Mouse (Mus musculus) bone marrow macrophage, adult 2 months (primary cell): ENCODE measurements around the gene Ybx1. TPM values are rescaled to one million over a fixed set of nuclear protein-coding genes. Genes with fewer than 3 reads are reported as not detected.

Source experiments
- H3K27ac ChIP-seq: 2 replicates; pipeline ENCODE4 v1.5.1; 2012; ENCODE audit warnings: low read depth, low read length; ENCODE audit not compliant: insufficient read depth
- H3K4me1 ChIP-seq: 2 replicates; pipeline ENCODE4 v1.6.1; 2012; ENCODE audit warnings: low read length; ENCODE audit not compliant: control insufficient read depth, insufficient read depth
- H3K4me3 ChIP-seq: 2 replicates; pipeline ENCODE4 v1.5.1; 2012; ENCODE audit warnings: mild to moderate bottlenecking, low read length, moderate library complexity; ENCODE audit not compliant: insufficient read depth
- CTCF ChIP-seq: IDR thresholded peaks from 2 replicates; pipeline ENCODE4 v1.5.1; 2012; ENCODE audit warnings: low read depth, mild to moderate bottlenecking, low read length, moderate library complexity
- POLR2A ChIP-seq: IDR thresholded peaks from 2 replicates; pipeline ENCODE4 v1.6.1; 2012; ENCODE audit warnings: mild to moderate bottlenecking, low read depth, low read length, borderline replicate concordance
- polyA plus RNA-seq: library from polyadenylated mRNA; stranded (reverse); fragments of >200 nt; gene quantifications from 2 replicates; pipeline ENCODE4 v1.2.4, GENCODE M21; 2012; ENCODE audit not compliant: missing spikeins, insufficient read depth, insufficient read length

The Ybx1 gene
- polyA plus RNA-seq, 1 experiment, result 787 TPM

DNA sequence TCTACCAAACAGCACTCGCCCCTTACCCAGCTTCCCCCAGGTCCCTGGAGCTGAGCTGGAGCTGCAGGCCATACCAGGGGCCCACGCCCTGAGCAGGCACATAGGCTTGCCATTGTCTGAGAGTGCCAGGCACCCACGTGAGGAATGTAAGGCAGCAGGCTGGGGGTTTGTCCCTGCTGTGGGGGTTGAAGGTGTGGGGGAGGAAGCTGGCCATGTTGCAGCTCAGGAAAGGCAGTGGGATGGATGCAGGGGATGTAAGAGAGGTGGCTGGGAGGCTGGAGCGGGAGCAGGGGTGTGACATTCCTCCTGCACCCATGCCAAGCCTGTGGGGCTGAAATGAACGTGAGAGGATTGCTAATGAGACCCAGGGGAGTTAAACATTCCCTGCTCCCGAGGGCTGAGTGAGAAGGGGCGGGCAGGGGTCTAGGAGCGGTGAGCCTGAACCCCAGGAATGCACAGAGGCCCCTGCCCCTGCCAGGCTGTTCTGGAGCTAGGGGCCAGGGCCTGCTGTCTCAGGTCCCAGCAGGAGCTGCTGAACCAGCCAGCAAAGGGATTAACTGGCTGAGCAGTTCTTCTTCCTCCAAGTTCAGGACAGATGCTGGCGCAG, 40.3 kb downstream of the Ybx1 start:
- H3K27ac ChIP-seq, result no peak overlapping the region
- H3K4me3 ChIP-seq, result no peak overlapping the region
- H3K4me1 ChIP-seq, result 0 out of 2 replicates have a peak, but pooled peaks cover under 1% of the 10 kb centered on the region
- TF ChIP-seq CTCF (no peak), POLR2A (no peak)

DNA sequence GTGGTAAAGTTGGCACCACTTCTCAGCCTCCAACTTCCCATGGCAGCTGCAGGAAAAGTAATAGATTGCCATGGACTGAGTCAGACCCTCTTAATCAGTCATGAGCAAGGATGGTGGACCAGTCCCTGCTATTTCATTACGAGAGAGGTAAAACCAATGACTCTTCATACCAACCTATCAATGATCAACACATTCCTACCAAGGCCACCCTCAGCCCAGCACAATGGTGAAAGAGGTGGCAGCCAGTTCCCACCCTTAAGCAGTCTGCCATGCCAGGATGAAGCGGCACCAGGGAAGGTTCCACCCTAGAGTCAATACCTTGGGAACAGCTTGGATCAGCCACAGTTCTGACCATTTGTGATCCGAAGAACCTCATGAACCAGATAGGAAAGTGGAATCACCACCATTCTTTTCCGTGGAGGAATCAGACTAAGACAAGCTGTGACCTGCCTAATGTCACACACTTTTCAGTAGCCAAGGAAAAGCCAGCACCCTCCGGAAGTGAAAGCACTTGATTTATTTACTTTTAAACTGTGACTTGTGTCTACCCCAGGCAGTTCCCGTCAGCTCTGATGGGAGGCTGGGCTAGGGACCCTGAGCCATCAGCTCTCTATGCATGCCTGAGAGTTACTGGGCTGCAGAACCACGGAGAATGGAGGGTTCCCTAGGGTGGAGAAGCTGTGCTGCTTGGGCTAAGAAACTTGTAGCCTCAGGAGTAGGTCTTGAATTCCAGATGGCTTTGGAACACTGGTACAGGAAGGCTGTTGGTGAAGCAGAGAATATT, 42.2 kb downstream of the Ybx1 start:
- no peaks in the 10 kb centered on the region for H3K4me1 ChIP-seq
- no peak overlapping the region for H3K27ac ChIP-seq
- no peak overlapping the region for H3K4me3 ChIP-seq
- TF ChIP-seq POLR2A (no peak), CTCF (no peak)

DNA sequence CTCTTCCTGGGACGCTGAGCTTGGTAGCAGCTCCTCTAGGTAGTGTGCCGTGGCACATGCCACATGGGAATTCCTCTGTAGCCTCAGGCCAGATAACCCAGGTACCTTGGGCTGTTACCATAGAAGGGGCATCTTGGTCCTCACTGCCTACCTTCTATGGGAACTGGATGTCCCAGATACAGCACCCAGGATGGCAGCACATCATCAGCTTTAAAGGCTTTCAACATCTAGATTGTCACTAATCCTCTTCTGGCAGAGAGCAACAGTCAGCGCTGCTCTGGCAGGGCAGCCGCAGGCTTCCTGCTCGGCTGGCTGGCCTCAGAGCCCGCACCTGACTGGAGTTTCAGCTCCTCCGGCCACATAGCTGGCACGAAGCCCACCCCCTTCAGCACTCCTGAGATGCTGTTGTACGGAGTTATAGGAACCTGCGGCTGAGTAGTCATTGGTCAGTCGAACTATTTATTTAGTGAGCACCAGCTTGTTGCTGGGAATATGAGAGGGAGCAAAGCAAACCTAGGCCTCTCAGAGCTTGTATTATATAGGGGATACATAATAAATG, 45.9 kb downstream of the Ybx1 start:
- H3K27ac ChIP-seq, result no peak overlapping the region
- no peak for TF ChIP-seq CTCF
- no peak for TF ChIP-seq POLR2A

DNA sequence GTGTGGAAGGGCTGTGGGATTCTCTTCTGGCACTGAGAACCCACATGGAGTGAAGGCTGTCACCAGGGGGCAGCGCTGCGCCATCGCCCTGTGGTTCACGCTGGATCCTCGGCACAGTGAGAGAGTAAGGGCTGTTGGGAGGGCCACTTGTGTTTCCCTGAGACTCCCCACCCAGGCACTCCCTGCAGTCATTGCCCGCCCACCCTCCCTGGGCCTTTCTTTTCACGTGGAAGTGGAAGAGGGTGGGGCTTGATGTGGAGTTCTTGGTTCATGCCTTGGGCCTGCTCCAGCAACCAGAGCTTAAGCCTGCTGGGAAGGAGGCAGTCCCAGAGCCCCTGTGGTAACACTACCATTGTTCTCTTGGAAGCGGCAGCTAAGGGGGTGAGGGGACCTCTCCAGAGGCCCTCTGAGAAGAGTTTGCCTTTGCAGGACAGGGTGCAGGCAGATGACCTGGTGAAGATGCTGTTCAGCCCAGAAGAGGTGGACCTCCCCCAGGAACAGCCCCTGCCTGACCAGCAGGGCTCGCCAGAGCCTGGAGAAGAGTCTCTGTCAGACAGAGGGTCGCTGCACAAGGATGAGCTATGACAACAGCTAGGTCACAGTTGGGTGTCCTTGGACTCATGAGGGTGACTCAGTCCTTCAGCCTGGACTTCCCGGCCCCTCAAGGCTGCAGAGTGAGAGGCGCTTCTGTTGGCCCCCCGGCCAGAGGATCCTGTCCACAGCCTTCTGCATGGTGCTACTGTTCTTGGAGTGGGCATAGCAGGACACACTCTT, 46.8 kb downstream of the Ybx1 start:
- TF ChIP-seq CTCF (peak; percentile 48), POLR2A (no peak)
- H3K27ac ChIP-seq, result no peak overlapping the region
- H3K4me3 ChIP-seq, result no peak overlapping the region
- H3K4me1 ChIP-seq, result no peaks in the 10 kb centered on the region

More for the DNA sequence above, 45.9 kb downstream of the Ybx1 start:
- H3K4me1 ChIP-seq, result no peaks in the 10 kb centered on the region
- no peak overlapping the region for H3K4me3 ChIP-seq

DNA sequence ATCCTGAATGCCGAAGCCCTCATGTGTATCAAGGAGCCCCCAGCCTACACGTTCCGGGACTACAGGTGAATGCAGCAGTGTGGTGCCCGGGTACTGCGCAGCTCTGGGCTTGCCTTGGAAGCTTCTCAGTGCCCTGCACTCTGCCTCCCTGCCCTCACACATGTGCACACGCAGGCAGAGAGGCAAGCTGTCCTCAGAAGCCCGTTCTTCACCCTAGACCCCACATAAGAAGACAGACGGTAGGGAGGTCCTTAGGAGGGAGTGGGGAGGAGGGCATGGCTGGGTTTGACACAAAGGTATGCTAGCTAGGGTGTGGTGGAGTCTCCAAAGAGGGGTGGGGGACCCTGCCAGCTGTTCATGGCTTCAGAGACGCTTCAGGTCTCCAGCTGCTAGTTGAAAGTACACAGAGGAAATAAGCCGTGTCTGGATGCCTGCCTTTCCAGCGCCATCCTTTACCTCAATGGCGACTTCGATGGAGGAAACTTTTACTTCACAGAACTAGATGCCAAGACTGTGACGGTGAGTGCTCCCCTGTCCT, 47.6 kb downstream of the Ybx1 start:
- TF ChIP-seq CTCF (no peak), POLR2A (no peak)
- no peak overlapping the region for H3K27ac ChIP-seq
- no peak overlapping the region for H3K4me3 ChIP-seq
- no peaks in the 10 kb centered on the region for H3K4me1 ChIP-seq

DNA sequence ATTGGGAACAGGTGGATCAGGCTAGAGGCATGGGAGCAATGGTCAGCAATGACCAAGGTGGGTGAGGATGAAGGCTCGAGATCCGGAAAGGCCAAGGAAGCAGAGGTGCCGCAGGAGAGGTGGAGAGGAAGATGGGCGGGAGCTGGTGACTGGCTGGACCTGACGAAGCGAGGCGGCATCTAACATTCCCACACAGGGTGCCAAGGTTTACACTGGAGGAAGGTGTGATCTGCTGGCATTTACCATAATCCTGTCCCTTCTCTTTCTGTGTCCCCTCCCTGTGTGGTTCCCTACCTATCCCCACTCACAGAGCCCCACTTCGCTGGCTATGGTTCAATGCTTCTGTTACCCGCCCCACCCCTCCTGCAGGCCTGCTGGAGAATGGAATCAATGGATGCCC, 48.4 kb downstream of the Ybx1 start:
- no peak for TF ChIP-seq POLR2A
- no peak for TF ChIP-seq CTCF
- Histone ChIP-seq H3K27ac (no peak overlapping the region), H3K4me3 (no peak overlapping the region), H3K4me1 (no peaks in the 10 kb centered on the region)

DNA sequence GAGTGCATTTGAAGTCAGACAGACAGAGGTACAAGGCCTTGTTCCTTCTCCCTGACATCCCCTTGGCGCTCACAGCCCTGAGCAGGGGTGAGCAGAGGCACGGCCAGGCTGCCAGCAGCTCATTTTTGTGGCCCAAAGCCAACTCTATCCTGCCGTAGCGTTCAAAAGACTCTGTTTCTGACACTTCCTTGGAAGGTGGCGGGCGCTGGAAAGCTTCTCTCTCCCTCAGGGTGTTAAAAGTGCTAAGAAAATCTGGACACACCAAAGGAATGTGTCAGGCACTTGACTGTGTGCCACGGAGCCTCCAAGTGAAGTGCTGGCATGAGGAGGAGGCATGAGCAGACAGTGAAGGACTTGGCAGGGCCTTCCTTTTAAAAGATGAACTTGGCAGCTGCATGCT, 48.8 kb downstream of the Ybx1 start:
- TF ChIP-seq POLR2A (no peak), CTCF (no peak)
- Histone ChIP-seq H3K4me3 (no peak overlapping the region), H3K4me1 (no peaks in the 10 kb centered on the region), H3K27ac (no peak overlapping the region)

DNA sequence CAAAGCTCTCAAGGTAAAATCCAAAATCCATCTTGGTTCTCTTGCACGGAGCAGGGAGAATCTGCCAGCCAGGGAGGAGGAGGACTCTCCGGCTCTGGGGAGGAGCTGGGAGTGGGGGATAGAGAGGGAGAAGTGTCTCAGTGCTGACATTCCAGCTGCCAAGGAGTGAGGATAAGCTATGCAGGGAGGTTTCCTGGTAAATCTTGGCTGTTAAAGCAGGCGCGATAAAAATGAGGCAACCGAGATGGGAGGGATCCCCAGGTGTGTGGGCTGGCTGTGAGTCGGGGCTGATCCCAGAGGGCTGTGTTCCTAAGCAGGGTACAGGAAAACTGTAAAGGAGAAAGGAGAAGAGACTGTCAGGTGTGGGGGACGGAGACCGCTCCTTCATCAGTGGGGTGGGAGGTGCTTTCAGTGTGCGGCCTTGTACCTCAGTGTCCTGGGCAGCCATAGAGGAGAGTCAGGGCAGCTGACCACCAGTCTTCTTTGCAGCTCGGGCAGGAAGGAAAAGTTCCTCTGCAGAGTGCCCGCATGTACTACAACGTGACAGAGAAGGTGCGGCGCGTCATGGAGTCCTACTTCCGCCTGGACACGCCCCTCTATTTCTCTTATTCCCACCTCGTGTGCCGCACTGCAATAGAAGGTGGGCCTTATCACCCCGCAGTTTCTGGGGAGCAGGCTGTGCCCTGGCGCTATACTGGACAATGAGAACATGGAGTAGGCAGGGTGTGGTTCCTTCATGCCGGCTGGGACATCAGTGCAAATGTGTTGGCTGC, 49.8 kb downstream of the Ybx1 start:
- Histone ChIP-seq H3K27ac (no peak overlapping the region), H3K4me1 (no peaks in the 10 kb centered on the region), H3K4me3 (no peak overlapping the region)
- TF ChIP-seq CTCF (no peak), POLR2A (no peak)

DNA sequence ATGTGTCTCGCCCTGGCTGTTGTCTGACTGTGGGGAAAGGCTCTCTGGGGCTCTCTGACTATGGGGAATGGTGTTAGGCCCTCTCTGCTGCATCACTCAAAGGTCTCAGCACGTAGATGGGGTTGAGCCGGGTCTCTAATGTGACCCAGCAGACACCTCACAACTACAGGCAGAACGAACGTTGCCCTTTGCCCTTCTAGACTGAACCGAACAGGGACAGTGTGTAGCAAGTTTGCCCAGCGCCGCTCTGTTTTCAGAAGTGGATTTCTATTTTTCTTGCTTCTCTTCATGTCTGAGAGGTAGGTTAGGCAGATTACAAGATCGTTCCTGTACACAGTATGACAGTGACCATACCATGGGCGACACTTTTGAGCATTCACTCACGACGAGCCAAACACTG, 51.8 kb downstream of the Ybx1 start:
- no peak for TF ChIP-seq POLR2A
- no peak for TF ChIP-seq CTCF
- Histone ChIP-seq H3K27ac (no peak overlapping the region), H3K4me1 (peaks cover 2% of the 10 kb centered on the region)

More for the DNA sequence above, 51.8 kb downstream of the Ybx1 start:
- H3K4me3 ChIP-seq, result no peak overlapping the region
